Mouse (Mus musculus) heart, adult 9 months (tissue): Measurements from ENCODE around the gene Lypd9.
"Not testable (repeated sequence)": the region's sequence is repeated elsewhere in the genome, so short reads cannot be mapped to it uniquely, and the experiment has no call there.

Experiments used
- DNase-seq, 2 experiments: peaks; one replicate each; pipeline ENCODE4 v3.0.0; 2022; ENCODE audit warnings: low spot score in 2 of 2

Gene Lypd9

GRCm38 (mm10) chr11:58452759-58453158, at the start of gene Lypd9:
Lypd9 (minus strand) TSS chr11:58452923.
- no peak for DNase-seq

GRCm38 (mm10) chr11:58502472-58502871, 49.7 kb upstream of the Lypd9 start, which contains the start of gene Olfr331:
Olfr331 (minus strand) TSS chr11:58502572.
- not testable (repeated sequence) for DNase-seq

- DNase-seq: no peak
Observed at GRCm38 (mm10) chr11:58499290-58499689, 46.6 kb upstream of the Lypd9 start.

GRCm38 (mm10) chr11:58498761-58499160, 46.0 kb upstream of the Lypd9 start:
- DNase-seq: peak; percentile 30 to 52

- no peak for DNase-seq
Observed at GRCm38 (mm10) chr11:58492455-58492854, 39.7 kb upstream of the Lypd9 start, which contains the start of gene Olfr332. Olfr332 (minus strand) TSS chr11:58492555.

GRCm38 (mm10) chr11:58462170-58462569, 9.4 kb upstream of the Lypd9 start, which contains the start of gene Olfr30:
Olfr30 (minus strand) TSS chr11:58462270.
- DNase-seq: no peak

GRCm38 (mm10) chr11:58453592-58453991, 869 bp upstream of the Lypd9 start:
- DNase-seq: no peak

- no peak for DNase-seq
Observed at GRCm38 (mm10) chr11:58437866-58438265, 14.9 kb downstream of the Lypd9 start.

- no peak for DNase-seq
Observed at GRCm38 (mm10) chr11:58432259-58432658, 20.5 kb downstream of the Lypd9 start, which contains the start of gene Gm12253. Gm12253 (plus strand) TSS chr11:58432559.

GRCm38 (mm10) chr11:58420815-58421214, 31.9 kb downstream of the Lypd9 start, which contains the start of gene 1810065E05Rik:
1810065E05Rik (plus strand) TSS chr11:58421111.
- DNase-seq: no peak

GRCm38 (mm10) chr11:58418336-58418735, 34.4 kb downstream of the Lypd9 start:
- peak; percentile 3 to 5 for DNase-seq

GRCm38 (mm10) chr11:58408066-58408465, 44.7 kb downstream of the Lypd9 start:
- no peak for DNase-seq

GRCm38 (mm10) chr11:58400655-58401054, 52.1 kb downstream of the Lypd9 start:
- DNase-seq: no peak

- DNase-seq: no peak
Observed at GRCm38 (mm10) chr11:58399985-58400645, 52.6 kb downstream of the Lypd9 start.
